Mouse (Mus musculus) limb, embryonic 11.5 days (tissue): ENCODE results near the gene Ano10. TPM values are rescaled to one million over a fixed set of nuclear protein-coding genes. Genes with fewer than 3 reads are reported as not detected.
A peak's percentile ranks its signal among the peaks of the same experiment; 100 is the strongest.

Experiments
- ATAC-seq: fragments of 200-750 bp; cut with Nextera tagmentation; 2 replicates; pipeline ENCODE4 v1.8.0; 2017; ENCODE audit warnings: low read depth; ENCODE audit not compliant: insufficient number of reproducible peaks, low FRiP score, low TSS enrichment
- DNase-seq: peaks from one replicate; pipeline ENCODE4 v3.0.0-alpha.2; 2015; ENCODE audit warnings: low spot score
- H3K27ac ChIP-seq: fragments of 300-500 bp; sonication (generic); replicated peaks from 2 replicates; pipeline ENCODE4 v1.5.1; 2014; ENCODE audit warnings: low read depth, mild to moderate bottlenecking, low read length
- H3K27me3 ChIP-seq: fragments of 300-500 bp; sonication (generic); 2 replicates; pipeline ENCODE4 v1.6.1; 2014; ENCODE audit warnings: mild to moderate bottlenecking, low read length, mixed read lengths; ENCODE audit not compliant: control insufficient read depth, insufficient read depth
- H3K36me3 ChIP-seq: fragments of 300-500 bp; sonication (generic); 2 replicates; pipeline ENCODE4 v1.6.1; 2014; ENCODE audit warnings: mild to moderate bottlenecking, low read length, moderate library complexity, mixed read lengths; ENCODE audit not compliant: control insufficient read depth, insufficient read depth
- H3K4me1 ChIP-seq: fragments of 300-500 bp; sonication (generic); 2 replicates; pipeline ENCODE4 v1.6.1; 2014; ENCODE audit warnings: low read length, mixed read lengths; ENCODE audit not compliant: control insufficient read depth, insufficient read depth
- H3K4me2 ChIP-seq: fragments of 300-500 bp; sonication (generic); 2 replicates; pipeline ENCODE4 v1.6.1; 2014; ENCODE audit warnings: low read depth, mild to moderate bottlenecking, moderate library complexity; ENCODE audit not compliant: severe bottlenecking
- H3K4me3 ChIP-seq: fragments of 300-500 bp; sonication (generic); 2 replicates; pipeline ENCODE4 v1.5.1; 2014; ENCODE audit warnings: low read depth, low read length
- H3K9ac ChIP-seq: fragments of 300-500 bp; sonication (generic); 2 replicates; pipeline ENCODE4 v1.6.1; 2014; ENCODE audit warnings: mild to moderate bottlenecking, low read length
- H3K9me3 ChIP-seq: fragments of 300-500 bp; sonication (generic); 2 replicates; pipeline ENCODE4 v1.6.1; 2016; ENCODE audit warnings: low read length; ENCODE audit not compliant: control insufficient read depth
- WGBS: fragments of 180-500 bp; shearing (Covaris S2); extraction: QIAGEN DNeasy Blood & Tissue Kit; methylation state at CpG from one replicate; pipeline ENCODE4 v1.1.7; 2014; 5-methylcytosine and 5-hydroxymethylcytosine counted together
- polyA plus RNA-seq: library from polyadenylated mRNA; unstranded; fragments of >200 nt; fragmentation: Nextera tagmentation; extraction: Ambion mirVana; gene quantifications from 2 replicates; pipeline ENCODE4 v1.2.1, GENCODE M21; 2014

Ano10 gene
- polyA plus RNA-seq, 1 experiment from 2014 or later, result 26.8 TPM

DNA sequence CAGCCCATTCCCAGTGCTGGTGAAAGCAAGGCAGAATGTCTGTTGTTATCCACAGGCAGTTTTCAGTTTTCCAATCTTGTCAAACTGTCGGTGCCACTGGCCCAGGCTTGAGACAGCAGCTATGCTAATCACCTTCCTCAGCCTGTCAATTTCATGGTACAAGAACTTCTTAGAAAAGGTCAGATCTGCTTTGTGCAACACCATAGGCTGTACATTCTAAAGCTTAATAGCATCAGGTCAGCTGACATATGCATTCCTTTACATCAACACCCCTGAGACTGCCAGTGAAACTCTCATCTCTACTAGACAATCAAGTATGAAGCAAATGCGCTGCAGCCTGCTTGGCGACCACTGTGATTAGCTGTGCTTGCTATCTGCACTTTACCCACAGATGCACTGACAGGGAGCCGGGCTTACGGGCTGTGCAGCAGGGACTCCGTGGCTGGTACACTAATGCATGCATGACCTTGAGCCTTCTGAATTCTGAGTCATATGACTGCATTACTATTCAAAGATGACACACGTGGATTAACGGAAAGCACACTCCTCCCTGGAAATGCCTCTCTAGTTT, 53.5 kb downstream of the Ano10 start:
- H3K4me1 ChIP-seq, result peaks cover 6% of the 10 kb centered on the region; the same call in 1 of the 2 replicates
- no peak overlapping the region for H3K9ac ChIP-seq
- DNase-seq (no peak), ATAC-seq (no peak)
- 82% methylated on average over 8 of the region's 8 CpGs for WGBS
- H3K27ac ChIP-seq, result no peak overlapping the region
- no peaks in the 10 kb centered on the region for H3K9me3 ChIP-seq
- no peak overlapping the region for H3K4me2 ChIP-seq
- no peaks in the 10 kb centered on the region for H3K36me3 ChIP-seq
- H3K4me3 ChIP-seq, result no peak overlapping the region
- no peaks in the 10 kb centered on the region for H3K27me3 ChIP-seq

DNA sequence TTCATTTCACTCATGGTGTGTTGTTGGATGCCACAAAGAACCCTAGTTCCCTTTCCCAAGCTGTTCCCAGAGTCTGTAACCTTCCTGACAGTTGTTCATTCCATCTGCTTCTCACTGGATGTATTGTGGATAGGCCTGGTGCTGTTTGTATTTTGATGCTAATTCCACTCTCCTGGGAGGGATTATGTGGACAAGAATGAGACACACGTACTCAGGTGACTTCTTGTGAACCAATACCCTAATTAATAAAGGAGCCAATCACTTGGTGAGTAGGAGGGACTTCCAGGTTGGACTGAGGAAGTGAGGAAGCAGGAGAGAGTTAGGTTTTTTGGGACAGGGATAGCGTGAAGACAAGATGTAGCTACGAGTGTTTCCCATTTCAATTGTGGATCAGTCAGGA, 59.5 kb downstream of the Ano10 start:
- ATAC-seq (no peak), DNase-seq (no peak)
- H3K4me2 ChIP-seq, result no peak overlapping the region
- no peak overlapping the region for H3K4me3 ChIP-seq
- H3K9ac ChIP-seq, result no peak overlapping the region
- no peaks in the 10 kb centered on the region for H3K9me3 ChIP-seq
- 73% methylated on average over 3 of the region's 3 CpGs for WGBS
- H3K27ac ChIP-seq, result no peak overlapping the region
- H3K4me1 ChIP-seq, result no peaks in the 10 kb centered on the region
- H3K27me3 ChIP-seq, result no peaks in the 10 kb centered on the region
- H3K36me3 ChIP-seq, result no peaks in the 10 kb centered on the region

DNA sequence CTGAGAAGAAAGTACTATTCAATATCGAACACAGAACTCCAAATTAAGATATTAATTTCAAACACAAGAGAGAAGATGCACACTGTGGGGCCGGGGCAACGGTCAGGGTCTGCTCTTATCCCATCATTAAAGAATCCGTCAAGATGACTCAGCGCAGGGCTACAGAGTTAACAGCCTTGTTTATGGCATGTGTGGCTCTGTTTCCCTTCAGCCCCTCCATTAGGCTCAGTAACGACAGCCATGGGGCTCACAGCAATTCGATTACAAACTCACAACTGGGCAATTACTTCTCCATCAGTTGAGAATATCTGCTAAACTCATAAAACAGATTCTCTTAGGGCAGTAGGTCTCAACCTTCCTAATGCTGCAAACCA, 60.3 kb downstream of the Ano10 start:
- Histone ChIP-seq H3K27me3 (no peaks in the 10 kb centered on the region), H3K4me3 (no peak overlapping the region), H3K27ac (no peak overlapping the region), H3K36me3 (no peaks in the 10 kb centered on the region), H3K9me3 (no peaks in the 10 kb centered on the region), H3K4me1 (no peaks in the 10 kb centered on the region), H3K4me2 (no peak overlapping the region), H3K9ac (no peak overlapping the region)
- WGBS, result 24% methylated on average over 7 of the region's 7 CpGs
- ATAC-seq, result no peak
- DNase-seq, result no peak

DNA sequence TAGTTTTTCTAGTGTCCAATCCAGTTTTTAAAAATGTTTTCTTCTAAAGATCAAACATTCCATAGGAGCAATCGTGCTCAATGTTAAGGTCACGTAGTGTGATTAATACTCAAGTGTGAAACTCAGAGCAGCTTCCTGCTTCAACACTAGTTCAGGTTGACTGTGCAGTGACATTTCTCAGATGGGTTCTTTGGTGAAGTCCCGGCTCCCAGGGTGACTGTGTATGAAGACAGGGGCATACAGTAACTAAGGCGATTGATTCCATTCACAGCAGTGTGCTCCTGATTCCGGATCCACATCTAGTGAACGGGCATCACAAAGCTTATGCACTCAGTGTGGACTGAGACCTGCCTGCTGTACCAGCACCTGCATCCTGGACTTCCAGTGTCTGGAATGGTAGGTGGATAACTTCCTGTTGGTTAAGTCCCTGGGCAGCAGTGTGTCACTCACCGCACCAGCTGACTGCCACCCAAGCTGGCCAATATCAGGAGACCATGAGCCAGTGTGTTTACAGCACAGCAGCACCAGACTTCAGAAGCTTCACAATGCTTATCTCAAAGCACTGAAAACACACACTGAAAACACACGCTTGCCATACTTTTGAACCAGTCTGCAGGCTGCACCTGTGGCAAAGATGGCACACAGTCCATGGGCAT, 60.8 kb downstream of the Ano10 start:
- no peak overlapping the region for H3K4me3 ChIP-seq
- no peaks in the 10 kb centered on the region for H3K4me1 ChIP-seq
- no peaks in the 10 kb centered on the region for H3K27me3 ChIP-seq
- no peak for DNase-seq
- no peak overlapping the region for H3K9ac ChIP-seq
- no peak for ATAC-seq
- no peak overlapping the region for H3K4me2 ChIP-seq
- no peaks in the 10 kb centered on the region for H3K9me3 ChIP-seq
- no peak overlapping the region for H3K27ac ChIP-seq
- H3K36me3 ChIP-seq, result no peaks in the 10 kb centered on the region
- 72% methylated on average over 8 of the region's 8 CpGs for WGBS

DNA sequence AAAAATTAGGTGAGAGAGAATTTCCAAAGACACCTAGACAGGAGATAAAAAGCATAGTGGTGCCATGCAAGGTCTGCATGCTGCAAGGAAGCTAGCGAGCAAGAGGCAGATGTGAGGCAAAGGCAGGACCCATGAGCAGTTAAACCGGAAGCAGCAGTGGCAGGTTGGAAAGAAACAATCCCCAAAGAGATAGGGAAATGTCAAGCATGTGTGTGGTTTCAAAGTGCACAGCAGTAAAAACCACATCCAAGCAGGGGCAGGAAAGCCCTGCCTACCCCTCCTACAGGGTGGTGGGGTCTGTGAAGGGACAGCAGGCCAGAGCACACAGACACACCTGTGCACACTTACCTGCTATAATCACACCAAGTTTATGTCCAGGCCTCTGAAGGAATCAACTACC, 61.3 kb downstream of the Ano10 start:
- H3K27ac ChIP-seq, result no peak overlapping the region
- DNase-seq, result no peak

DNA sequence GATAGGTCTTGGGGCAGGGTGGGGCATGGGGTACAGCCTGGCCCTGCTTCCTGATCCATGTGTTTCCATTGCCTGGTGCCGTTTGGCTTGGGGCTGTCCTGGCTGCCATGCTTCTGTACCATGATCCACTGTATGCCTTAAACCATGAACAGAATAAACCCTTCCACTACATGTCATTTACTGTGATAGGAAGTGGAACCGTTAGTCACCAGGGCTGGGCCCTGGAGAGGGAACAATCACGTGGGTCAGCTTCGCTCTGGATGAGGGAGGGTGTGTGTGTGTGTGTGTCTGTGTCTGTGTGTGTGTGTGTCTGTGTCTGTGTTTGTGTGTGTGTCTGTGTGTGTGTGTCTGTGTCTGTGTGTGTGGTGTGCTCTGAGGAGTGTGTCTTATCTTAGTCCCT, 63.5 kb downstream of the Ano10 start:
- ATAC-seq, result no peak
- DNase-seq, result no peak
- no peak overlapping the region for H3K27ac ChIP-seq
- no peaks in the 10 kb centered on the region for H3K27me3 ChIP-seq
- H3K9ac ChIP-seq, result no peak overlapping the region
- WGBS, result 78% methylated on average over 4 of the region's 4 CpGs
- no peak overlapping the region for H3K4me3 ChIP-seq
- no peaks in the 10 kb centered on the region for H3K9me3 ChIP-seq
- H3K36me3 ChIP-seq, result no peaks in the 10 kb centered on the region
- no peak overlapping the region for H3K4me2 ChIP-seq
- H3K4me1 ChIP-seq, result no peaks in the 10 kb centered on the region

More for the DNA sequence above, 61.3 kb downstream of the Ano10 start:
- Histone ChIP-seq H3K9ac (no peak overlapping the region), H3K9me3 (no peaks in the 10 kb centered on the region), H3K4me3 (no peak overlapping the region), H3K36me3 (no peaks in the 10 kb centered on the region), H3K4me1 (no peaks in the 10 kb centered on the region), H3K4me2 (no peak overlapping the region), H3K27me3 (no peaks in the 10 kb centered on the region)
- 72% methylated on average over 2 of the region's 2 CpGs for WGBS
- ATAC-seq, result no peak

DNA sequence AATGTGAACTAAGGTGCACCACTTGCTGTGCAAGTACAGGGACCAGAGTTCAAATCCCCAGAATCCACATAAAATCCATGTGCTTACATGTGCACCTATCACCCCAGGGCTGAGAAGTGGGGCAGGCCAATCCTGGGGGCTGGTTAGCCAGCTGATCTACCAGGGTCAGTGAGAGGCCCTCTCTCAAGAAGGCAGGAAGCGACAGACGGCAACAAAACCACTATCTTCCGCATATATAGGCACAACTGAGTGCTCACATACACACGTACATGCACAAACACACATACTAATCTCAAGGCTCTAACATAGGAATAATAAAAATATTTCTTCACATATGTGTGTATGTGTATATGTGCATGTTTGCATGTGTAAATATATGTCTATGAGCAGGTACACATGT, 67.8 kb downstream of the Ano10 start:
- no peaks in the 10 kb centered on the region for H3K27me3 ChIP-seq
- no peaks in the 10 kb centered on the region for H3K9me3 ChIP-seq
- H3K36me3 ChIP-seq, result no peaks in the 10 kb centered on the region
- ATAC-seq (no peak), DNase-seq (no peak)
- H3K4me3 ChIP-seq, result no peak overlapping the region
- no peak overlapping the region for H3K27ac ChIP-seq
- H3K9ac ChIP-seq, result no peak overlapping the region
- 93% methylated on average over 4 of the region's 4 CpGs for WGBS
- H3K4me1 ChIP-seq, result no peaks in the 10 kb centered on the region
- H3K4me2 ChIP-seq, result no peak overlapping the region

DNA sequence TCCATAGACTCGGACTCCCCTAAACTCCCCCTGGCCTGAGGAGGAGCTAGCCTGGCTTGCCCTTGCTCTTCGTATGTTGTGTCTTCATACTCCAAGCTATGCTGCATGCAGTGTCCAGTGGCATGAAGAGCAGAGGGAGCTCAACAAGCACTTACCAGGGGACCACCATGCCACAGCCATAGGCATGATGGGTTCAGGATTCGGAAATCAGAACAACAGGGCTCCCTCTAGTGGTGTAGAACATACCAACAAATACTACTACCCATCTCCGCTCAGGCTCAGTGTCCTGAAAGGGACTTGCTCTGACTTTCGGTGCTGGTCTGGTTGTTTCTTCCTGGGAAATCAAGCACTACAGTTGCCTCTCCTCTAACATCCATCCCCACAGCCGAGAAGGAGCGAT, 68.9 kb downstream of the Ano10 start:
- DNase-seq (peak; percentile 39), ATAC-seq (no peak)
- no peaks in the 10 kb centered on the region for H3K9me3 ChIP-seq
- H3K27me3 ChIP-seq, result no peaks in the 10 kb centered on the region
- no peak overlapping the region for H3K27ac ChIP-seq
- WGBS, result 39% methylated on average over 7 of the region's 7 CpGs
- H3K9ac ChIP-seq, result no peak overlapping the region
- H3K4me2 ChIP-seq, result no peak overlapping the region
- H3K4me3 ChIP-seq, result no peak overlapping the region
- no peaks in the 10 kb centered on the region for H3K4me1 ChIP-seq
- no peaks in the 10 kb centered on the region for H3K36me3 ChIP-seq

DNA sequence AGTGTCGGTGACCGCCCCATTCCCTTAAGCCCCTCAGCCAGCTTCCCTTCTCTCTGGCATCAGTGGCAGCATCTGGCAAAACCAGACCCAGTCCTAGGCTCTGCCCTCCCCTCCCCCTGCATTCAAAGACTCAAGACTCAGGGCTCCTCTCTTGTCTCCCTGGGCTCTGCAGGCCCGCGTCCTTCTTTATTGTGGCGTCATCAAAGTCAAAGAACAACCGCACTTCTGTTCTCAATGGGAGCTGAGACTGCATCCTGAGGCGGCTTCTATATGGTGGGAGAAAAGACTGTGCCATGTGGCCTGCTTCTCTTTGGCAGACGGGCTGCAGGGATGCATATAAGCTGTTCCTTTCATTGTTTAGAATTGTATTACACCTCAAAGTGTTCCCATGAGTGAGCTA, 71.2 kb downstream of the Ano10 start:
- no peaks in the 10 kb centered on the region for H3K9me3 ChIP-seq
- H3K36me3 ChIP-seq, result no peaks in the 10 kb centered on the region
- no peak overlapping the region for H3K4me3 ChIP-seq
- H3K27me3 ChIP-seq, result no peaks in the 10 kb centered on the region
- no peaks in the 10 kb centered on the region for H3K4me1 ChIP-seq
- H3K27ac ChIP-seq, result no peak overlapping the region
- no peak for DNase-seq
- no peak for ATAC-seq
- WGBS, result 44% methylated on average over 8 of the region's 8 CpGs
- H3K9ac ChIP-seq, result no peak overlapping the region
- no peak overlapping the region for H3K4me2 ChIP-seq
